Mouse (Mus musculus): ENCODE measurements at regions not wholly inside any gene's neighbourhood (a gene's known extent, or its start where the extent isn't known, plus 50 kb on each side); places are given as distances from the start of the nearest gene placed in this dataset.

- TF ChIP-seq CTCF (IDR thresholded peaks at IDR 0.05; ENCODE audit: low read depth) = no peak
- no peak for TF ChIP-seq EP300 (IDR thresholded peaks at IDR 0.05; ENCODE audit: low read depth)
- Histone ChIP-seq H3K4me3 (ENCODE audit: insufficient read depth in 1 of 2, low read depth in 2 of 2, low read length in 2 of 2) (no peak overlapping the region), H3K27me3 (ENCODE audit: control insufficient read depth, insufficient read depth, low read length) (no peaks in the 10 kb centered on the region), H3K9me3 (ENCODE audit: control insufficient read depth, low read length) (no peaks in the 10 kb centered on the region), H3K4me1 (replicated peaks; ENCODE audit: control insufficient read depth in 2 of 2, insufficient read depth in 2 of 2, low read length in 1 of 2) (no peaks in the 10 kb centered on the region), H3K9ac (replicated peaks) (no peak overlapping the region), H3K4me2 (ENCODE audit: low read depth) (no peak overlapping the region), H3K36me3 (replicated peaks; ENCODE audit: control insufficient read depth, insufficient read depth, low read depth) (no peaks in the 10 kb centered on the region), H3K27ac (no peak overlapping the region)
- 45% methylated on average over 3 of the region's 3 CpGs for WGBS (ENCODE audit: insufficient replicate concordance)
- DNase-seq (ENCODE audit: low read depth in 3 of 3, low spot score in 3 of 3) (no peak), ATAC-seq (ENCODE audit: insufficient read depth) (no peak)
These were observed 95.5 kb downstream of the 1700017N19Rik start for GRCm38 (mm10) chr10:100685748-100686147.

- no peaks in the 10 kb centered on the region for H3K9me3 ChIP-seq (ENCODE audit: control insufficient read depth, low read length)
- H3K27ac ChIP-seq = no peak overlapping the region
- H3K36me3 ChIP-seq (replicated peaks; ENCODE audit: control insufficient read depth, insufficient read depth, low read depth) = no peaks in the 10 kb centered on the region
- TF ChIP-seq CTCF (IDR thresholded peaks at IDR 0.05; ENCODE audit: low read depth) (no peak), EP300 (IDR thresholded peaks at IDR 0.05; ENCODE audit: low read depth) (no peak)
- H3K27me3 ChIP-seq (ENCODE audit: control insufficient read depth, insufficient read depth, low read length) = no peaks in the 10 kb centered on the region
- H3K9ac ChIP-seq (replicated peaks) = no peak overlapping the region
- no peaks in the 10 kb centered on the region for H3K4me1 ChIP-seq (replicated peaks; ENCODE audit: control insufficient read depth in 2 of 2, insufficient read depth in 2 of 2, low read length in 1 of 2)
- H3K4me2 ChIP-seq (ENCODE audit: low read depth) = no peak overlapping the region
- no peak overlapping the region for H3K4me3 ChIP-seq (ENCODE audit: insufficient read depth in 1 of 2, low read depth in 2 of 2, low read length in 2 of 2)
- WGBS (ENCODE audit: insufficient replicate concordance) = 34% methylated on average over 2 of the region's 2 CpGs
- ATAC-seq (ENCODE audit: insufficient read depth) = no peak
- no peak for DNase-seq (ENCODE audit: low read depth in 3 of 3, low spot score in 3 of 3)
These were observed 105.7 kb downstream of the 1700017N19Rik start for GRCm38 (mm10) chr10:100695944-100696343.

GRCm38 (mm10) chr10:100699206-100699605 is 108.9 kb downstream of the 1700017N19Rik start:
- H3K27ac ChIP-seq = no peak overlapping the region
- no peak for TF ChIP-seq EP300 (IDR thresholded peaks at IDR 0.05; ENCODE audit: low read depth)
- no peak for ATAC-seq (ENCODE audit: insufficient read depth)

GRCm38 (mm10) chr10:100700281-100701205 is 110.3 kb downstream of the 1700017N19Rik start:
- no peak for DNase-seq (ENCODE audit: low read depth in 3 of 3, low spot score in 3 of 3)
- Histone ChIP-seq H3K4me3 (ENCODE audit: insufficient read depth in 1 of 2, low read depth in 2 of 2, low read length in 2 of 2) (no peak overlapping the region), H3K36me3 (replicated peaks; ENCODE audit: control insufficient read depth, insufficient read depth, low read depth) (no peaks in the 10 kb centered on the region), H3K9ac (replicated peaks) (no peak overlapping the region), H3K27ac (no peak overlapping the region), H3K9me3 (ENCODE audit: control insufficient read depth, low read length) (no peaks in the 10 kb centered on the region), H3K4me1 (replicated peaks; ENCODE audit: control insufficient read depth in 2 of 2, insufficient read depth in 2 of 2, low read length in 1 of 2) (no peaks in the 10 kb centered on the region), H3K27me3 (ENCODE audit: control insufficient read depth, insufficient read depth, low read length) (no peaks in the 10 kb centered on the region), H3K4me2 (ENCODE audit: low read depth) (no peak overlapping the region)
- TF ChIP-seq CTCF (IDR thresholded peaks at IDR 0.05; ENCODE audit: low read depth) (no peak), EP300 (IDR thresholded peaks at IDR 0.05; ENCODE audit: low read depth) (no peak)
- no peak for ATAC-seq (ENCODE audit: insufficient read depth)
- WGBS (ENCODE audit: insufficient replicate concordance) = 66% methylated on average over 10 of the region's 10 CpGs

More at GRCm38 (mm10) chr10:100699206-100699605, 108.9 kb downstream of the 1700017N19Rik start:
- Histone ChIP-seq H3K4me2 (ENCODE audit: low read depth) (no peak overlapping the region), H3K4me3 (ENCODE audit: insufficient read depth in 1 of 2, low read depth in 2 of 2, low read length in 2 of 2) (no peak overlapping the region), H3K9me3 (ENCODE audit: control insufficient read depth, low read length) (no peaks in the 10 kb centered on the region), H3K4me1 (replicated peaks; ENCODE audit: control insufficient read depth in 2 of 2, insufficient read depth in 2 of 2, low read length in 1 of 2) (no peaks in the 10 kb centered on the region), H3K27me3 (ENCODE audit: control insufficient read depth, insufficient read depth, low read length) (no peaks in the 10 kb centered on the region), H3K36me3 (replicated peaks; ENCODE audit: control insufficient read depth, insufficient read depth, low read depth) (no peaks in the 10 kb centered on the region), H3K9ac (replicated peaks) (no peak overlapping the region)
- WGBS (ENCODE audit: insufficient replicate concordance) = 69% methylated on average over 4 of the region's 4 CpGs
- DNase-seq (ENCODE audit: low read depth in 3 of 3, low spot score in 3 of 3) = no peak

GRCm38 (mm10) chr10:100701938-100702337 is 111.7 kb downstream of the 1700017N19Rik start:
- TF ChIP-seq CTCF (IDR thresholded peaks at IDR 0.05; ENCODE audit: low read depth) (no peak), EP300 (IDR thresholded peaks at IDR 0.05; ENCODE audit: low read depth) (no peak)
- WGBS (ENCODE audit: insufficient replicate concordance) = 16% methylated on average over 6 of the region's 6 CpGs
- no peak overlapping the region for H3K9ac ChIP-seq (replicated peaks)

More at GRCm38 (mm10) chr10:100701938-100702337, 111.7 kb downstream of the 1700017N19Rik start:
- DNase-seq (ENCODE audit: low read depth in 3 of 3, low spot score in 3 of 3) (no peak), ATAC-seq (ENCODE audit: insufficient read depth) (0 out of 2 replicates have a peak, but pooled peaks have one; percentile 18)
- Histone ChIP-seq H3K27ac (no peak overlapping the region), H3K4me1 (replicated peaks; ENCODE audit: control insufficient read depth in 2 of 2, insufficient read depth in 2 of 2, low read length in 1 of 2) (no peaks in the 10 kb centered on the region), H3K9me3 (ENCODE audit: control insufficient read depth, low read length) (no peaks in the 10 kb centered on the region), H3K27me3 (ENCODE audit: control insufficient read depth, insufficient read depth, low read length) (no peaks in the 10 kb centered on the region), H3K4me3 (ENCODE audit: insufficient read depth in 1 of 2, low read depth in 2 of 2, low read length in 2 of 2) (no peak overlapping the region), H3K4me2 (ENCODE audit: low read depth) (no peak overlapping the region), H3K36me3 (replicated peaks; ENCODE audit: control insufficient read depth, insufficient read depth, low read depth) (no peaks in the 10 kb centered on the region)
